ENCODE assay signal across 12 mouse cellular contexts in genomic region chr5:111006272-111007135, GRCm38 (mm10).
DNase-seq lines count a peak whose midpoint lies in the region; ATAC-seq and TF ChIP-seq lines count a peak whose summit lies in the region.
"Had no signal": no experiment of that assay in that cellular context is flagged by ENCODE, and none has a peak within 500 bp of the region (broad histone marks: within the 10 kb centered on the region; RNA-seq: fewer than 3 reads in every experiment).

No protein-coding gene starts in this region.

- TF ChIP-seq POLR2A in thymus, adult 2 months (IDR thresholded peaks at IDR 0.05; ENCODE audit: control insufficient read depth, extremely low read depth, insufficient read depth, low read length, poor library complexity) = no peak

- peaks cover 12% of the 10 kb centered on the region for H3K36me3 ChIP-seq in midbrain, embryonic 10.5 days
- no peaks in the 10 kb centered on the region for H3K36me3 ChIP-seq in midbrain, embryonic 11.5 days (ENCODE audit: control insufficient read depth, insufficient read depth, low read length)
- H3K36me3 ChIP-seq in embryonic facial prominence, embryonic 15.5 days = 0 out of 2 replicates have a peak, but pooled peaks cover 3% of the 10 kb centered on the region
- H3K36me3 ChIP-seq in hindbrain, embryonic 15.5 days = no peaks in the 10 kb centered on the region
- no peaks in the 10 kb centered on the region for H3K36me3 ChIP-seq in thymus, adult 2 months (ENCODE audit: control insufficient read depth, insufficient read depth, low read length)

- WGBS in midbrain, embryonic 10.5 days = 77% methylated on average over 14 of the region's 14 CpGs
- 72% methylated on average over 14 of the region's 14 CpGs for WGBS in midbrain, embryonic 11.5 days
- WGBS in embryonic facial prominence, embryonic 15.5 days = 40% methylated on average over 14 of the region's 14 CpGs
- 45% methylated on average over 14 of the region's 14 CpGs for WGBS in hindbrain, embryonic 15.5 days
- 92% methylated on average over 14 of the region's 14 CpGs for WGBS in thymus, adult 2 months

- no peak overlapping the region for H3K9ac ChIP-seq in midbrain, embryonic 11.5 days (ENCODE audit: low read length)
- no peak overlapping the region for H3K9ac ChIP-seq in embryonic facial prominence, embryonic 15.5 days
- no peak overlapping the region for H3K9ac ChIP-seq in hindbrain, embryonic 15.5 days

- no peak for ATAC-seq in midbrain, embryonic 11.5 days (ENCODE audit: low FRiP score)
- ATAC-seq in embryonic facial prominence, embryonic 15.5 days (ENCODE audit: insufficient number of reproducible peaks, low FRiP score, low TSS enrichment, low read depth) = peak; percentile 63; the same call in 1 of the 2 replicates
- peak; percentile 69 for ATAC-seq in hindbrain, embryonic 15.5 days (ENCODE audit: low FRiP score, low read depth)

- no peak for DNase-seq in midbrain, embryonic 10.5 days (ENCODE audit: low spot score)
- DNase-seq in midbrain, embryonic 11.5 days (ENCODE audit: low spot score, missing footprints) = no peak
- DNase-seq in thymus, adult 2 months = no peak
- no peak for DNase-seq in left cerebral cortex, postnatal 25 days (ENCODE audit: low spot score in 2 of 2)
- DNase-seq in ovary, postnatal 10 days (ENCODE audit: low spot score) = no peak
- DNase-seq: adrenal gland, postnatal 36 days; right cerebral cortex, adult 18-20 months; thymus, postnatal 14 days had no signal

- TF ChIP-seq CTCF in thymus, adult 2 months (IDR thresholded peaks at IDR 0.05; ENCODE audit: borderline replicate concordance, control insufficient read depth, extremely low read depth, insufficient read depth, low read length, poor library complexity) = no peak

- H3K27ac ChIP-seq in midbrain, embryonic 10.5 days (replicated peaks) = 0 out of 2 replicates have a peak overlapping the region, but pooled peaks have one; percentile 33
- no peak overlapping the region for H3K27ac ChIP-seq in midbrain, embryonic 11.5 days (ENCODE audit: low read depth, low read length)
- H3K27ac ChIP-seq in embryonic facial prominence, embryonic 15.5 days (replicated peaks) = peak overlapping the region; percentile 78
- H3K27ac ChIP-seq in hindbrain, embryonic 15.5 days (replicated peaks) = peak overlapping the region; percentile 49
- no peak overlapping the region for H3K27ac ChIP-seq in thymus, adult 2 months (ENCODE audit: control insufficient read depth, insufficient read depth, low read length)
- H3K27ac ChIP-seq: kidney, postnatal 0 days had no signal

- H3K9me3 ChIP-seq in midbrain, embryonic 10.5 days (replicated peaks) = peaks cover 8% of the 10 kb centered on the region; the same call in 1 of the 2 replicates
- H3K9me3 ChIP-seq in midbrain, embryonic 11.5 days (ENCODE audit: control insufficient read depth, low read length) = peaks cover 6% of the 10 kb centered on the region; the same call in 1 of the 2 replicates
- H3K9me3 ChIP-seq in embryonic facial prominence, embryonic 15.5 days (replicated peaks) = no peaks in the 10 kb centered on the region
- no peaks in the 10 kb centered on the region for H3K9me3 ChIP-seq in hindbrain, embryonic 15.5 days

- peaks cover 28% of the 10 kb centered on the region for H3K4me1 ChIP-seq in midbrain, embryonic 10.5 days
- H3K4me1 ChIP-seq in midbrain, embryonic 11.5 days (ENCODE audit: control insufficient read depth, insufficient read depth, low read length) = no peaks in the 10 kb centered on the region
- peaks cover 36% of the 10 kb centered on the region for H3K4me1 ChIP-seq in embryonic facial prominence, embryonic 15.5 days
- peaks cover 31% of the 10 kb centered on the region for H3K4me1 ChIP-seq in hindbrain, embryonic 15.5 days (replicated peaks)
- H3K4me1 ChIP-seq in thymus, adult 2 months (replicated peaks; ENCODE audit: control insufficient read depth, insufficient read depth, low read length) = no peaks in the 10 kb centered on the region

- H3K4me3 ChIP-seq in midbrain, embryonic 10.5 days = no peak overlapping the region
- no peak overlapping the region for H3K4me3 ChIP-seq in midbrain, embryonic 11.5 days (ENCODE audit: low read depth, low read length)
- H3K4me3 ChIP-seq in embryonic facial prominence, embryonic 15.5 days (replicated peaks) = no peak overlapping the region
- no peak overlapping the region for H3K4me3 ChIP-seq in hindbrain, embryonic 15.5 days
- H3K4me3 ChIP-seq in thymus, adult 2 months (ENCODE audit: control insufficient read depth, insufficient read depth, low read length) = no peak overlapping the region
- H3K4me3 ChIP-seq: megakaryocyte, embryonic 14.5 days had no signal

- no peak overlapping the region for H3K4me2 ChIP-seq in midbrain, embryonic 11.5 days
- no peak overlapping the region for H3K4me2 ChIP-seq in embryonic facial prominence, embryonic 15.5 days (replicated peaks)
- no peak overlapping the region for H3K4me2 ChIP-seq in hindbrain, embryonic 15.5 days

- no peaks in the 10 kb centered on the region for H3K27me3 ChIP-seq in midbrain, embryonic 10.5 days (ENCODE audit: low read depth, poor library complexity, severe bottlenecking)
- H3K27me3 ChIP-seq in midbrain, embryonic 11.5 days (ENCODE audit: control insufficient read depth, insufficient read depth, low read length) = no peaks in the 10 kb centered on the region
- no peaks in the 10 kb centered on the region for H3K27me3 ChIP-seq in embryonic facial prominence, embryonic 15.5 days
- H3K27me3 ChIP-seq in hindbrain, embryonic 15.5 days = no peaks in the 10 kb centered on the region
- H3K27me3 ChIP-seq in thymus, adult 2 months (ENCODE audit: control insufficient read depth, insufficient read depth, low read length) = no peaks in the 10 kb centered on the region

- intact Hi-C loops in left cerebral cortex, postnatal 25 days (cut with DNase I) = no loop called here

Comparison
In these comparisons a context has a peak if more than half of its experiments do, and no peak if none do; other contexts are left out.
1. H3K27ac ChIP-seq: peak in midbrain, embryonic 10.5 days (single experiment), embryonic facial prominence, embryonic 15.5 days (single experiment) and hindbrain, embryonic 15.5 days (single experiment); none in midbrain, embryonic 11.5 days (single experiment) and thymus, adult 2 months (single experiment).